Mouse (Mus musculus) lung, embryonic 16.5 days (tissue): ENCODE results near the gene Ttpal. TPM values are rescaled to one million over a fixed set of nuclear protein-coding genes. Genes with fewer than 3 reads are reported as not detected.
A peak's percentile ranks its signal among the peaks of the same experiment; 100 is the strongest.

Experiments
- ATAC-seq: fragments of 200-750 bp; cut with Nextera tagmentation; 2 replicates; pipeline ENCODE4 v1.8.0; 2017; ENCODE audit warnings: low read depth, mild to moderate bottlenecking, moderate library complexity
- H3K27ac ChIP-seq: fragments of 300-500 bp; sonication (generic); 2 replicates; pipeline ENCODE4 v1.5.1; 2014; ENCODE audit warnings: mild to moderate bottlenecking, control low read depth, low read length
- H3K27me3 ChIP-seq: fragments of 300-500 bp; sonication (generic); 2 replicates; pipeline ENCODE4 v1.6.1; 2014; ENCODE audit warnings: low read depth, low read length, mixed read lengths; ENCODE audit not compliant: control insufficient read depth, insufficient read depth
- H3K36me3 ChIP-seq: fragments of 300-500 bp; sonication (generic); 2 replicates; pipeline ENCODE4 v1.6.1; 2014; ENCODE audit warnings: low read length; ENCODE audit not compliant: control insufficient read depth, insufficient read depth
- H3K4me1 ChIP-seq: fragments of 300-500 bp; sonication (generic); replicated peaks from 2 replicates; pipeline ENCODE4 v1.6.1; 2014; ENCODE audit warnings: low read length, mixed read lengths; ENCODE audit not compliant: control insufficient read depth, insufficient read depth
- H3K4me2 ChIP-seq: fragments of 300-500 bp; sonication (generic); 2 replicates; pipeline ENCODE4 v1.6.1; 2014; ENCODE audit warnings: low read depth, low read length, control low read depth
- H3K4me3 ChIP-seq: fragments of 300-500 bp; sonication (generic); 2 replicates; pipeline ENCODE4 v1.5.1; 2014; ENCODE audit warnings: mild to moderate bottlenecking, low read length, control low read depth
- H3K9ac ChIP-seq: fragments of 300-500 bp; sonication (generic); 2 replicates; pipeline ENCODE4 v1.6.1; 2014; ENCODE audit warnings: low read length, control low read depth
- H3K9me3 ChIP-seq: fragments of 300-500 bp; sonication (generic); 2 replicates; pipeline ENCODE4 v1.6.1; 2016; ENCODE audit warnings: low read length; ENCODE audit not compliant: control insufficient read depth
- WGBS: fragments of 180-500 bp; shearing (Covaris S2); extraction: QIAGEN DNeasy Blood & Tissue Kit; methylation state at CpG from one replicate; pipeline ENCODE4 v1.1.7; 2014; 5-methylcytosine and 5-hydroxymethylcytosine counted together
- polyA plus RNA-seq: library from polyadenylated mRNA; unstranded; fragments of >200 nt; fragmentation: Nextera tagmentation; extraction: Ambion mirVana; gene quantifications from 2 replicates; pipeline ENCODE4 v1.2.1, GENCODE M21; 2015

Gene Ttpal
- polyA plus RNA-seq, 1 experiment from 2014 or later, result 31.2 TPM

- no peak overlapping the region for H3K4me2 ChIP-seq
- no peaks in the 10 kb centered on the region for H3K27me3 ChIP-seq
- H3K4me1 ChIP-seq, result peaks cover 18% of the 10 kb centered on the region
- H3K36me3 ChIP-seq, result no peaks in the 10 kb centered on the region
- H3K4me3 ChIP-seq, result no peak overlapping the region
- 9% methylated on average over 1 of the region's 1 CpGs for WGBS
- no peak overlapping the region for H3K9ac ChIP-seq
- H3K27ac ChIP-seq, result no peak overlapping the region
- no peak for ATAC-seq
- H3K9me3 ChIP-seq, result no peaks in the 10 kb centered on the region
These were observed 2.9 kb upstream of the Ttpal start for GRCm38 (mm10) chr2:163599226-163599625.

- Histone ChIP-seq H3K27me3 (no peaks in the 10 kb centered on the region), H3K4me3 (no peak overlapping the region), H3K4me1 (peaks cover 18% of the 10 kb centered on the region), H3K4me2 (no peak overlapping the region), H3K9ac (no peak overlapping the region), H3K36me3 (no peaks in the 10 kb centered on the region), H3K27ac (no peak overlapping the region), H3K9me3 (no peaks in the 10 kb centered on the region)
- ATAC-seq, result no peak
- WGBS, result 78% methylated on average over 7 of the region's 7 CpGs
These were observed 1.0 kb upstream of the Ttpal start for GRCm38 (mm10) chr2:163601066-163601465.

- H3K4me2 ChIP-seq, result peak overlapping the region; percentile 94
- no peaks in the 10 kb centered on the region for H3K9me3 ChIP-seq
- no peak overlapping the region for H3K27ac ChIP-seq
- H3K9ac ChIP-seq, result peak overlapping the region; percentile 98
- no peaks in the 10 kb centered on the region for H3K27me3 ChIP-seq
- peaks cover 12% of the 10 kb centered on the region for H3K4me1 ChIP-seq
- no peaks in the 10 kb centered on the region for H3K36me3 ChIP-seq
- WGBS, result 69% methylated on average over 7 of the region's 7 CpGs
- ATAC-seq, result no peak
- peak overlapping the region; percentile 92 for H3K4me3 ChIP-seq
These were observed 408 bp upstream of the Ttpal start for GRCm38 (mm10) chr2:163601712-163602100.

GRCm38 (mm10) chr2:163606161-163606560 lies 4.0 kb downstream of the Ttpal start:
- no peak overlapping the region for H3K4me2 ChIP-seq
- peaks cover 9% of the 10 kb centered on the region for H3K4me1 ChIP-seq
- no peak for ATAC-seq
- no peaks in the 10 kb centered on the region for H3K36me3 ChIP-seq
- H3K9ac ChIP-seq, result no peak overlapping the region
- no peaks in the 10 kb centered on the region for H3K27me3 ChIP-seq
- no peak overlapping the region for H3K4me3 ChIP-seq
- no peaks in the 10 kb centered on the region for H3K9me3 ChIP-seq
- 84% methylated on average over 7 of the region's 7 CpGs for WGBS
- H3K27ac ChIP-seq, result no peak overlapping the region

GRCm38 (mm10) chr2:163608008-163608407 lies 5.9 kb downstream of the Ttpal start:
- no peak for ATAC-seq
- H3K36me3 ChIP-seq, result no peaks in the 10 kb centered on the region
- H3K9ac ChIP-seq, result no peak overlapping the region
- H3K4me1 ChIP-seq, result peaks cover 1% of the 10 kb centered on the region
- no peak overlapping the region for H3K4me3 ChIP-seq
- WGBS, result 83% methylated on average over 7 of the region's 7 CpGs
- H3K4me2 ChIP-seq, result no peak overlapping the region
- no peak overlapping the region for H3K27ac ChIP-seq
- no peaks in the 10 kb centered on the region for H3K9me3 ChIP-seq
- H3K27me3 ChIP-seq, result no peaks in the 10 kb centered on the region

GRCm38 (mm10) chr2:163609281-163609975 lies 7.3 kb downstream of the Ttpal start:
- H3K27ac ChIP-seq, result no peak overlapping the region
- no peaks in the 10 kb centered on the region for H3K27me3 ChIP-seq
- H3K4me1 ChIP-seq, result no peaks in the 10 kb centered on the region
- no peak overlapping the region for H3K4me3 ChIP-seq
- H3K9me3 ChIP-seq, result no peaks in the 10 kb centered on the region
- 84% methylated on average over 12 of the region's 12 CpGs for WGBS
- H3K9ac ChIP-seq, result no peak overlapping the region
- H3K4me2 ChIP-seq, result no peak overlapping the region
- no peak for ATAC-seq
- peaks cover 9% of the 10 kb centered on the region for H3K36me3 ChIP-seq

- Histone ChIP-seq H3K9ac (no peak overlapping the region), H3K4me2 (no peak overlapping the region), H3K4me3 (no peak overlapping the region), H3K9me3 (no peaks in the 10 kb centered on the region), H3K4me1 (no peaks in the 10 kb centered on the region), H3K27me3 (no peaks in the 10 kb centered on the region), H3K36me3 (peaks cover 19% of the 10 kb centered on the region), H3K27ac (no peak overlapping the region)
- 74% methylated on average over 9 of the region's 9 CpGs for WGBS
- ATAC-seq, result no peak
These were observed 9.1 kb downstream of the Ttpal start for GRCm38 (mm10) chr2:163611176-163611575.

GRCm38 (mm10) chr2:163613206-163613605 lies 11.1 kb downstream of the Ttpal start:
- Histone ChIP-seq H3K27me3 (no peaks in the 10 kb centered on the region), H3K4me2 (no peak overlapping the region), H3K36me3 (peaks cover 28% of the 10 kb centered on the region), H3K9ac (no peak overlapping the region), H3K9me3 (no peaks in the 10 kb centered on the region), H3K27ac (no peak overlapping the region), H3K4me3 (no peak overlapping the region), H3K4me1 (no peaks in the 10 kb centered on the region)
- 93% methylated on average over 5 of the region's 5 CpGs for WGBS
- ATAC-seq, result no peak

- ATAC-seq, result no peak
- Histone ChIP-seq H3K9ac (no peak overlapping the region), H3K4me3 (no peak overlapping the region), H3K4me1 (no peaks in the 10 kb centered on the region), H3K9me3 (no peaks in the 10 kb centered on the region), H3K27ac (no peak overlapping the region), H3K27me3 (no peaks in the 10 kb centered on the region), H3K36me3 (peaks cover 36% of the 10 kb centered on the region), H3K4me2 (no peak overlapping the region)
- 89% methylated on average over 4 of the region's 4 CpGs for WGBS
These were observed 11.9 kb downstream of the Ttpal start for GRCm38 (mm10) chr2:163613990-163614389.

- Histone ChIP-seq H3K4me2 (no peak overlapping the region), H3K36me3 (peaks cover 47% of the 10 kb centered on the region), H3K4me3 (no peak overlapping the region), H3K9me3 (no peaks in the 10 kb centered on the region), H3K4me1 (no peaks in the 10 kb centered on the region), H3K27me3 (no peaks in the 10 kb centered on the region), H3K27ac (no peak overlapping the region), H3K9ac (no peak overlapping the region)
- 92% methylated on average over 9 of the region's 9 CpGs for WGBS
- no peak for ATAC-seq
These were observed 13.3 kb downstream of the Ttpal start for GRCm38 (mm10) chr2:163615401-163615800.
